Mouse (Mus musculus): ENCODE measurements around the gene Vmn1r159. TPM values are rescaled to one million over a fixed set of nuclear protein-coding genes. Genes with fewer than 3 reads are reported as not detected.
"Not testable (repeated sequence)": the region's sequence is repeated elsewhere in the genome, so short reads cannot be mapped to it uniquely, and the experiment has no call there.

The Vmn1r159 gene
- total RNA-seq (2014; rRNA removed) (not detected in 2 replicates), polyA plus RNA-seq (2015; fragmentation: Nextera tagmentation; extraction: Ambion mirVana) (not detected in 2 replicates)

DNA sequence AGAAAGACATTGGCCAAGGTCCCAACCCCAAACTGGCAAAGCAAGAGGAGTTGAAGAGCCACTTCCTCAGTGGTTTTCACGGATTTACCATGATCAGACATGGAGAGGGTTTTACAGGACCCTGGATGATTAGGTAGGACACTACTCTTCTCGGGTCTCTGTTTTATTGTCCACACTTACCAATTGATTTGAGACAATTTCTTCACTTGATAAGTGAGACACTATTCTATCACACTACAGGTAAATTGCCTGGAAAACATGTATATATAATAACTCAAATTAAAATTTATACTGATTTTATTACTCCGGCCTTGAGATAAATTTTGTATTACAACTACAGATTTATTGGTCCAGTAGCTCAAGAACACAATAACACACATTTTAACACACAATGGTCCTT is at the start of gene Vmn1r159:
Vmn1r159 (minus strand) TSS at position 101 of the 400 bp plus-strand sequence.
- DNase-seq (ENCODE audit: low spot score); H3K4me3 ChIP-seq (ENCODE audit: low read length); H3K9ac ChIP-seq (replicated peaks; ENCODE audit: low read length); H3K27me3 ChIP-seq (ENCODE audit: insufficient read depth, low read length); H3K36me3 ChIP-seq (ENCODE audit: insufficient read depth, low read length); H3K9me3 ChIP-seq (ENCODE audit: low read length); H3K4me1 ChIP-seq (ENCODE audit: insufficient read depth, low read length); H3K4me2 ChIP-seq (ENCODE audit: low read depth, low read length); H3K27ac ChIP-seq; ATAC-seq: not testable (repeated sequence)
- 59% methylated on average over 2 of the region's 3 CpGs for WGBS

GRCm38 (mm10) chr7:22870924-22871323 is 27.5 kb upstream of the Vmn1r159 start, which contains the start of gene Vmn1r160:
Gene Vmn1r160 (plus strand): TSS chr7:22871224.
- ATAC-seq; H3K27ac ChIP-seq; H3K4me3 ChIP-seq (ENCODE audit: low read length); H3K36me3 ChIP-seq (ENCODE audit: insufficient read depth, low read length); H3K4me2 ChIP-seq (ENCODE audit: low read depth, low read length); H3K27me3 ChIP-seq (ENCODE audit: insufficient read depth, low read length); H3K4me1 ChIP-seq (ENCODE audit: insufficient read depth, low read length); DNase-seq (ENCODE audit: low spot score); H3K9me3 ChIP-seq (ENCODE audit: low read length); H3K9ac ChIP-seq (replicated peaks; ENCODE audit: low read length): not testable (repeated sequence)
- whole genome bisulfite sequencing, result 29% methylated on average over 1 of the region's 3 CpGs

Other genes with a start within 250 kb of the Vmn1r159 start
- not detected in 2 replicates for gene Vmn1r155, start 185.6 kb downstream of the Vmn1r159 start, total RNA-seq (2014; rRNA removed)
- not detected in 2 replicates for gene Vmn1r155, start 185.6 kb downstream of the Vmn1r159 start, polyA plus RNA-seq (2015; fragmentation: Nextera tagmentation; extraction: Ambion mirVana)
- gene Gm8693, start 151.3 kb downstream of the Vmn1r159 start, total RNA-seq (2014; rRNA removed), result not detected in 2 replicates
- not detected in 2 replicates for gene Gm8693, start 151.3 kb downstream of the Vmn1r159 start, polyA plus RNA-seq (2015; fragmentation: Nextera tagmentation; extraction: Ambion mirVana)
- gene Gm4567, start 123.9 kb downstream of the Vmn1r159 start, total RNA-seq (2014; rRNA removed), result not detected in 2 replicates
- not detected in 2 replicates for gene Gm4567, start 123.9 kb downstream of the Vmn1r159 start, polyA plus RNA-seq (2015; fragmentation: Nextera tagmentation; extraction: Ambion mirVana)
- gene Vmn1r157, start 81.9 kb downstream of the Vmn1r159 start, total RNA-seq (2014; rRNA removed), result not detected in 2 replicates
- not detected in 2 replicates for gene Vmn1r157, start 81.9 kb downstream of the Vmn1r159 start, polyA plus RNA-seq (2015; fragmentation: Nextera tagmentation; extraction: Ambion mirVana)
- gene Vmn1r158, start 52.8 kb downstream of the Vmn1r159 start, total RNA-seq (2014; rRNA removed), result not detected in 2 replicates
- gene Vmn1r158, start 52.8 kb downstream of the Vmn1r159 start, polyA plus RNA-seq (2015; fragmentation: Nextera tagmentation; extraction: Ambion mirVana), result not detected in 2 replicates
- not detected in 2 replicates for gene Vmn1r160, start 27.6 kb upstream of the Vmn1r159 start, total RNA-seq (2014; rRNA removed)
- not detected in 2 replicates for gene Vmn1r160, start 27.6 kb upstream of the Vmn1r159 start, polyA plus RNA-seq (2015; fragmentation: Nextera tagmentation; extraction: Ambion mirVana)
- gene Gm4214, start 141.1 kb upstream of the Vmn1r159 start, total RNA-seq (2014; rRNA removed), result not detected in 2 replicates
- not detected in 2 replicates for gene Gm4214, start 141.1 kb upstream of the Vmn1r159 start, polyA plus RNA-seq (2015; fragmentation: Nextera tagmentation; extraction: Ambion mirVana)
- gene Gm4216, start 176.3 kb upstream of the Vmn1r159 start, total RNA-seq (2014; rRNA removed), result not detected in 2 replicates
- gene Gm4216, start 176.3 kb upstream of the Vmn1r159 start, polyA plus RNA-seq (2015; fragmentation: Nextera tagmentation; extraction: Ambion mirVana), result not detected in 2 replicates
- not detected in 2 replicates for gene Vmn1r163, start 211.9 kb upstream of the Vmn1r159 start, total RNA-seq (2014; rRNA removed)
- gene Vmn1r163, start 211.9 kb upstream of the Vmn1r159 start, polyA plus RNA-seq (2015; fragmentation: Nextera tagmentation; extraction: Ambion mirVana), result not detected in 2 replicates
- not detected in 2 replicates for gene Gm8720, start 223.9 kb upstream of the Vmn1r159 start, total RNA-seq (2014; rRNA removed)
- not detected in 2 replicates for gene Gm8720, start 223.9 kb upstream of the Vmn1r159 start, polyA plus RNA-seq (2015; fragmentation: Nextera tagmentation; extraction: Ambion mirVana)

Data from hindbrain, postnatal 0 days (tissue).